Mouse (Mus musculus) left cerebral cortex, adult 18-20 months (tissue): ENCODE measurements around the gene Nthl1. TPM values are rescaled to one million over a fixed set of nuclear protein-coding genes. Genes with fewer than 3 reads are reported as not detected.
"Not testable (repeated sequence)": the region's sequence is repeated elsewhere in the genome, so short reads cannot be mapped to it uniquely, and the experiment has no call there.

Source experiments
- DNase-seq, 2 experiments: peaks; one replicate each; pipeline ENCODE4 v3.0.0; 2021 to 2022; ENCODE audit warnings: low spot score in 2 of 2, mixed read lengths in 1 of 2
- total RNA-seq, 2 experiments: library from RNA; stranded (reverse); gene quantifications; 2 replicates each; pipeline ENCODE4 v1.2.3; 2021

Nthl1 gene
- total RNA-seq, 2 experiments from 2014 or later: 4.1 to 7.4 TPM

DNA sequence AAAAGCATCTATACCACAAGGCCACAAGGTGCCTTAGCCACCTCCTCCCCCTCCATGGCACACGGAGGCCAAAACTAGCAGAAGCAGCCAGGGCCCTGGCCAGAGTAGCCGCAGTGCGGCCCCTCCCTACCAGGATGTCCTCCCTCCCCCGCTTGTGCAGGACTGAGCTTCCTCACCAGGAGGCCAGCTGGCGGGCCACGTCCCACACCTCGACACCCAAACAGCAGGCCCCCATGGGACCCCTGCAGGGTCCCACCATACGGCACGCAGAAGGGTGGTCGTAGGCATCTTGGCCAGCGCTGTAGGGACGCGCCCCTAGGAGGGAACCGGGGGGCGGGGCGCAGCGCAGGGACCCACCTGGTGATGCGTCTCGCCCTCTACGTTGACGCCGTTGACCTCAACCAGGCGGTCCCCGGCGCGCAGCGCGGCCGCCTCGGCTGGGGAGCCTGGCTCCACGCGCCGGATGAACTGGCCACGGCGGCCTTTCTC is 17.1 kb downstream of the Nthl1 start:
- no peak for DNase-seq

DNA sequence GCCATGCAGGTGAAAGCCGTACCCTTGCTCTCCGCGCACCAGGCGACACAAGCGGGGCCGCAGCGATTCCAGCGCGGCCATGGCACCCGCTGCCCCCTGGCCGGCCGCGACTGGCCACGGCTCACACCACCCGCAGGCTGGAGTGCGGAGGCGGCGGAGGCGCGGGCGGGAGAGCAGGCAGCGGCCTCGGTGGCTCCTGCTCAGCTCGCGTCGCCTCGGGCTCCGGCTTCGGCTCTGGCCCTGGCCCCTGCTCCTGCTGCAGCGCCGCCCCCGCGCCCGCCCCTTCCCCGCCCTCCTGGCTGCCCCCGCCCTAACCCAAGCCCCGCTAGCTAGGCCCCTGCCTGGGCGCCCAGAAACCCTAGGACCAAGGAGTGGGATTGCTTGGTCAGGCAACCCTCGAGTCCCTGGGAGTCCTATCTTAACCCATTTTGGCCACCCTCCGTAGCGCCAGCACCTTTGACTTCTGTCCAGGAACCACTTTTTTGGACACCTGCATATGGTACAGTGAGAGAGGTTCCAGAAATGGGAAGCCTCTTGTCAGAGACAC is 17.7 kb downstream of the Nthl1 start, which contains the start of gene Slc9a3r2:
Slc9a3r2 (minus strand) TSS at position 258 of the 547 bp plus-strand sequence.
- DNase-seq: peak; percentile 36 to 55

DNA sequence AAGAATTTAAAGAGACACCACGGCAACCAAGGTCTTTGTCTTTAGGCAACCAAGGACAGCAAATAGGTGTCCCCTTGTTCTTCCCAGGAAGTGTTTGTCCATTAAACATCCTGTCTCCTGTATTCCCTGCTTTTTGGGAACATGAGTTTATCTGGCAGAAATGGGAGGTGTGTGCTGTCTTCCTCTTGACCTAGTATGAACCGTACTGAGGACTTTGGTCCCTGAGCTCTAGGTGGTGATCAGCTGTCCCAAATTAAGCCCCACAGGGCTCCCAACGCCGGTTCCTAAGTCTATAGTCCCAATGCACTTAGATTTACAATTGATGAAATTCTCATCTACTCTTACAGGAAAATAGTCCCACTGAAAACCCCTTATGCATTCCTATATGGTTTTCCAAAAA is 18.3 kb downstream of the Nthl1 start:
- no peak for DNase-seq

DNA sequence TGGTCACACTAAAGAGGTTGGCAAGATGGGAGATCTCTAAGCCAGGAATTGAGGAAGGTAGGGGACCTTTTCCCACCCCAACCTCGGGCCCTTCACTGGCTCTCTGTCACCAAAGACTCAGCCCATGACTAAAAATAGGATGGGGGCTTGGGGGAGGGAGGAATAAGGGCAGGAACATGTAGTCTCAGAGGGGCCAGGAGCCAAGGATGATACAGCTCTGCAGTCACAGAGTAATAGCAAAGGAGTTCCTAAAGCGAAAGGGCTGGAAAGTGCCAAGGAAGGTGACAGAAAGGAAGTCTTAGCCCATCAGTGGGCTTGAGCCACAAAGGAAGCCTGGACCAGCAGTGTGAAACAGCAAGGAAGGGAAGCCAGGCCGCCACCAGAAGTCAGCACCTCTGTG is 19.4 kb downstream of the Nthl1 start:
- no peak for DNase-seq

DNA sequence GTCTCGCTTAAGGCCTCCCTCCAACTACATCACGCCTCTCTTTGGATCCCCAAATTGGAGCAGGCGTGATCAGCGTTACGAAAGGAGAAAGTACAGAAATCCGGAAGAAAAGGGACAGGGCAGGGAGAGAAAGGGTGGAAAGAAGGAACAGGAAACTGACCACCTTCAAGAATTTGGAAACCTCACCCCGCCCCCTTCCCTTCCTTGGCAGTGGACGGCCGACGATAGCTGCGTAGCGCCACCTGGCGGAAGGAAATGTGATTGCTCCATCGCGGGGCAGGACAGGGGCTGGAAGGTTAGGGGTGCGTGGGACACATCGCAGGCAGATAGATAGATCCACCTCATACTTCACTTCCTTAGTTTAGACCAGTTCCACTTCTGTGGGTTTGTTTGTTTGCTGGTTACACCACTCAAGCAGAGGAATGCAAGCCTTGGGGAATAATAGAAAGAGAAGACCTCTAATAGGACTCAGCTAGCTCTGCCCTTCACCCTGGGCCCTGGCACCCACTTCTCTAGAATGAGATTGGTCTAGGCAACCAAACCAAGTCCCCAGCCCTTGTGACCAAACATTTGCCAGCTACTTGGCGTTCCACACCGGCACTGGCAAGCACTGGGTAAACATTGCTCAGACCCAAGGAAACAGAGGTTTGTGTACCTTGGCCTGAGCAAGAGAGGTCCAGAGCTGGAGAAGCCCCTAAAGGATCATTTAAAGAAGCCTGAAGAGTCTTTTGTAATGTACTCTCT is 21.7 kb downstream of the Nthl1 start:
- peak; percentile 66 to 67 for DNase-seq

DNA sequence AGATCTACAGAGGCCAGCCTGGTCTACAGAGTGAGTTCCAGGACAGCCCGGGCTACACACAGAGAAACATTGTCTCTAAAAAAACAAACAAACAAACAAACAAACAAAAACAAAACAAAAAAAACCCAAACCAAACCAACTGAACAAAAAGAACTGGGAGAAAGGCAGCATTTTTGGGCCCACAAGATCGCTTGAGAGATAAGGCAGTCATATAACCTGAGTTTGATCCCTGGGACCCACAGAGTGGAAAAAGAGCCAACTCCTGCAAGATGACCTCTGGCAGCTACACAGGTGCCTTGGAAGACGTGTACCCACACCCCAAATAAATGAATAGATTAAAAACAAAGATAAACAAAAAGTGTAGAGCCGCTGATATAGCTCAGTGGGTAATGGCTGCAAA is 22.5 kb downstream of the Nthl1 start:
- DNase-seq: no peak

DNA sequence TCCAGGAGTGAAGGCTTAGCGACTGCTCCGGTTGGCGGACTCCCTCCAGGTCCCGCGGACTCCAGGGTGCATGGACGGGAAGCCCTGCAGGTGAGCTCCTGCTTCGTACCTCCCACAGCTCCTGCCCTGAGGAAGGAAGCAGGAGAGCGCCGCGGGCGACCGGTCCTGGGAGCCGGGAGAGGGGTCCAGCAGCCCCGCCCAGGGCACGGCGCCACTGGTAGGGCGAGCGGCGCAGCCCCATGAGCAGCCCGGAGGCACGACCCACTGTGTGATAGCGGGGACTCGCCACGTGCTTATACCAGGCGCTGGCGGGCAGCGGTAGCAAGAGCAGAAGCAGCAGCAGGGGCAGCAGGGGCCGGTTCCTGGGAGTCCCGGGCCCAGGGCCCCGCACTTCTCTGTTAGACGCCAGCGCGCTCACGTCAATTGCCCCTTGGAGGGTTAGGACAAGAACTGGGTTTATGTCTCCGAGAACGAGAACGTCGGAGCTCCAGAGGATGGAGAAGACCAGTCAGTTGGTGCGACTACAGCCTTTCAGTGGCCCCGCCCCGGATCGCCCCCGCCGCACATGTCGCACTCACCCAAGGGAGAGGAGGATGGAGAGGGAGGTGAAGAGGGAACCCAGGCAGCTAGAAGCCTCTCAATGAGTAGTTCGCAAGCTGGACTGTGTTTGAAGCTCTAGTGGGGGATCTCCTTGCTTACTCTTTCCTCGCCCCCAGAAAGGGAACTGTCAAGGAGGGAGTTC is 25.7 kb downstream of the Nthl1 start, which contains the start of gene Npw:
Npw (minus strand) TSS at position 441 of the 742 bp plus-strand sequence.
- no peak for DNase-seq

DNA sequence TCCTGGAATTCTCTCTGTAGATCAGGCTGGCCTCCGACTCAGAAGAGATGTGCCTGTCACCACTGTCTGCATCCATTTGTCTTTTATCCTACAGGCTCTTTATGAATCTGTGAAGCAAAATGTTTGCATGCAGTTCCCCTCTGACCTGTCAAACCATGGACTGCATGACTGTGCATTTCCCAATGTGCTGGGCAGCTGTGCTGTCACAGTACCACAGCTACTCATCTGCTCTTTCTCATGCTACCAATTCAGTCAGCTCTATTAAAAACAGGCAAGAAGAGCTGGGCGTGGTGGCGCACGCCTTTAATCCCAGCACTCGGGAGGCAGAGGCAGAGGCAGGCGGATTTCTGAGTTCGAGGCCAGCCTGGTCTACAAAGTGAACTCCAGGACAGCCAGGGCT is 34.5 kb downstream of the Nthl1 start:
- DNase-seq: not testable (repeated sequence)

DNA sequence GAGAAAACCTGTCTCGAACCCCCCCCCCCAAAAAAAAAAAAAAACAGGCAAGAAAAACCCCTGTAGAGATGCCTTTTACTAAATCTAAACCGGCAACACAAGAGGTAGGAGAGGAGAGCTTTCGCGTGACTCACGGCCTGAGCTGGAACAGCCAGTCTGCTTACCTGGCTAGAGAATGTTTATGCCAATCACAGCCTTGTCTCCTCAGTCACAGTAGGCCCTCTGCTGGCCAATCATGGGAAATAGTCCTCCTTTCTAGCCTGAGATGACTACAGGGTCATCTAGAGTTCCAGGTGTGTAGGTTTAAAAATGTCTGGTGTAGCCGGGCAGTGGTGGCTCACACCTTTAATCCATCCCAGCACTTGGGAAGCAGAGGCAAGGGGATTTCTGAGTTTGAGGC is 34.9 kb downstream of the Nthl1 start:
- peak; percentile 41 to 57 for DNase-seq

DNA sequence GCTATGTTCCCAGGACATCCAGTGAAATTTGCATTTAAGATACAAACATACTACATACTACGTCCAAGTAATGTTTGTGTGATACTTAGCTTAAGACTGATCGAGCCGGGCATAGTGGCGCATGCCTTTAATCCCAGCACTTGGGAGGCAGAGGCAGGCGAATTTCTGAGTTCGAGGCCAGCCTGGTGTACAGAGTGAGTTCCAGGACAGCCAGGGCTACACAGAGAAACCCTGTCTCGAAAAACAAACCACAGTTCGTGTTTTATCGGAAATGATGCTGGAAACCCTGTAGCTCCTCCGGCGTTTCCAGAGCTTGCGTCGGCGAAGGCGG is 36.7 kb downstream of the Nthl1 start:
- DNase-seq: not testable (repeated sequence)

DNA sequence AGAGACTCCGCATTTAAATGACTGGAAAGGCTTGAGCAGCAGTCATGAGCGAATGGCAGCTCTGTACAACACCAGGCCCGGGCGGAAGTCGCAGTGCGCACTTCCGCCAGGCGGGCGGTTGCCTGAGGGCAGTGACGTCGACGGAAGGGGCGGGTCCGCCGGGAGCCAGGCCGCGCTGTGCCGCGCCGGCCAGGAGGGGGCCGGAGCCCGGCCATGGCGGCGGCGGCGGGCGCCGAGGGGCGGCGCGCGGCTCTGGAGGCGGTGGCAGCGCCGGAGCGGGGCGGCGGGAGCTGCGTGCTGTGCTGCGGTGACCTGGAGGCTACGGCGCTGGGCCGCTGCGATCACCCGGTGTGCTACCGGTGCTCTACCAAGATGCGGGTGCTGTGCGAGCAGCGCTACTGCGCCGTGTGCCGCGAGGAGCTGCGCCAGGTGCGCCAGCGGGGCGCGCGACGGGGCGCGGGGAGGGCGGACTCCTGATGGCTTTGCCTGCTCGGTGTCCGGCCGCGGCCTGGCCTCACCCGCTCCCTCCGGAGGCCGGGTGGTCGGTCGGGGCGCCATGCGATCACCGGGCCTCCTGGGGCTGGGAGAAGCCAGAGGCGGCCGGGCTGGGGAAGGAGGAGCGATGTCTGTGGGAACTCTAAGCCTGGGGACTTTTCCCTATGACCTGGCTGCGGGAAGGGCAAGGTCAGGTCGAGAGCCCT is 37.2 kb downstream of the Nthl1 start, which contains the start of gene Zfp598:
Zfp598 (plus strand) TSS at position 143 of the 701 bp plus-strand sequence.
- peak; percentile 93 to 97 for DNase-seq

DNA sequence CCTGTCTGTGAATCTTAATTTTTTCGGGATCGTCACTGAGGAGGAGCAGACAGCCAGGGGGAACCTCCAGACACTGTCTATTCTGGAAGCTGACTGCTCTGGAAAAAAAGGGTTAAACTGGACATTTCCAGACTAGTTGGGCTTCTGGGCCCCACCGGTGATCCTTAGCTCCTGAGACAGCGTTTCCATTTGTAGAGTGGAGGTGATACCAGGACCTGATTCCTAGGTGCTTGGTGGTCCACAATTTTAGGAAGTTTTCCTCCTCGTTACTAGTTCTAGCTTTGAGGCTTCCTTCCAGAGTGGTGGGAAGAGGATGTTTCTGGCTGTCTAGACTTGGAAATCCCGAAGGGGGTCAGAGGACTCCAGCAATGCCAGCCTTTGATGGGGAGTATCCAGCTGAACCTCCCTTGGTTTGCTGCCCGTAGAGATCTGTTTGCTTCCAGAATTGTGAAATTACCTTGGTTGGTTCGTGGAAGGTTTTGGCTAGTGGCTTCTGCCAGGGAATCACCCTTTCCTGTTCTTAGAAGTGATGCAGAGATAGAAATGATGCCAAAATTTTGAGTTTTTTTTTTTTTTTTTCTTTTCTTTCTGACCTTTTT is 37.9 kb downstream of the Nthl1 start:
- no peak for DNase-seq

DNA sequence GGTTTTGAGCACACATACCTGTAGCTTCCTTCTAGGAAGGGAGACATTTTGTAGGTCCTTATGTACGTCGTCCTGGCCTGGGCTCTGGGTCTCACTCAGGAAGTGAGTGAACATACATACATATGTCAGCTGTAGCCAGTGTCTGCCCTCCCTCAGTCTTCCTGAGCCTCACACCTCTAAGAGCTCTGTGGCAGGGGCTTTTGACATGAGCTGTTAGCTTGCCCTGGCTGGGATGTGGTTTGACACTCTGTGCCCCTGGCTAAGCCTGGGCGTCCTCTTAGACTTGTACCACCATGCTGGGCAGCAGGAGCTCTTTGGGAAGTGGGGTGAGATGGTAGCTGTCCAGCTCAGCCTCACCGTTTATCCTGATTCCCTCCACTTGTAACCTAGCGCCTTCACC is 38.9 kb downstream of the Nthl1 start:
- DNase-seq: no peak

DNA sequence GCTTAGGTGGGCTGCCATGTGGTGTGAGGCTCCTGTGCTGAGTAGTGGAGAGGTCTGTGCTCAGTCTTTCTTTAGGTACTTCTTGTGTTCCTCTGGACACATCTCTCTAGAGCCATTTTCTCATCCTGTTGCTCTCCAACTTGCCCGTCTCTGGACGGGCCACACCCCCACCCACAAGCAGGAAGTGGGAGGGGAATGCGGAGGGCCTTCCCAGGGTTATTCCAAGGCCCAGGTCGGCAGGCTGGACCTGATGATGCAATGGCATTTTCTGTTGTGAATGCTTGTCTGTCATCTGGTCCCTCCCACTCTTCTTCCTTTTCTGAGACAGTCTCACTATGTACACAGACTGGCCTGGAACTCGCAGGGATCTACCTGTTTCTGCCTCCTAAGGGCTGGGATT is 39.7 kb downstream of the Nthl1 start:
- no peak for DNase-seq

DNA sequence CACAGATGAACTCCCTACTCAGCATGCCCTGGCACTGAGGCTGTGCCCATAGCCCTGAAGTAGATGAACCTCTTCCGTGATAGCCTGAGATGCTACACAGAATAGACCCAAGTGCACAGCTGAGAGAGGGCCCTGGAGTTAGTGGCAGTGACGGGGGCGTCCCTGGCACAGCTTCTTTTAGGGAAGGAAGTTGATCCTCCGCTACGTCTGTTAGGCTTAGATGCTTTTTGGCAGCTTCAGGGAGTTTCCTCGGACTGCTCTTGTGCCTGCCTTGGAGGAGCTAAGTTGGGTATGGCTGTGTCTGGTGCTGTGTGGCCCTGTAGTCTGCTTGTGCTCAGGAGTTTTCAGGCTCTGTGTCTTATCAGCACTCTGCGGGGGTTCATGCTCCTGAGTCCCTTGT is 41.8 kb downstream of the Nthl1 start:
- DNase-seq: peak; percentile 58 to 80

DNA sequence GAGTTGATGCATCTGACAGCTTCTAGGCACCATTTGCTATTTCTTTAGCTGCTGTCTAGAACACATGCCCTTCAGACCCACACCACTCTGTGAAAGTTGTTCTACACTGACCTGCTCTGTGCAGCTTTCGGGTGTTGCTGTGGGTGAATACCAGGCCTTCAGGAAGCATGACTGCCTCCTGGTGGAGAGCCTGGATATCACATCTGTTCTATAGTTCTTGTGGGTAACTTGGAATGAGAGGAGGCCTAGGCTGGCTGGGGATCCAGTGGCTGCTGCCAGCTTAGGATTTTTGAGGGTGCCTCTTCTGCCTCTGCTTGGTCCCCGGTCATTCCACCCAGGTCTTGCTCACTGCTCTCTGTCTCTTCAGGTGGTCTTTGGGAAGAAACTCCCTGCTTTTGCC is 43.7 kb downstream of the Nthl1 start:
- peak; percentile 55 to 65 for DNase-seq

DNA sequence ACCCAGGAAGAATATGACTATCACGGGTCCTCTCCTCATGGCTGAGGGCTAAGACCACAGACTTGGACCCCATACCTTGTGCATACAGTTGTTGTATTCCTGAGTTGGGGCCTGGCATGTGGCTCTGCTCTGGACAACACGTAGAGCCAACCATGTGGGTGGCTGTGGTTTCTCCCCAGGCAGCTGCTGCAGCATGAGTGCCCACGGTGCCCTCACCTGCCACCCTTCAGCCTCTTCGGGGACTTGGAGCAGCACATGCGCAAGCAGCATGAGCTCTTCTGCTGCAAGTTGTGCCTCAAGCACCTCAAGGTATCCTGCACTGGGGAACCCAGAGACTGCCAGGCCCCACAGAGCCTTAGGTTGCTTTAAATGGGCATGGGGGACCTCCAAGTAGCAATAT is 44.4 kb downstream of the Nthl1 start:
- DNase-seq: no peak

DNA sequence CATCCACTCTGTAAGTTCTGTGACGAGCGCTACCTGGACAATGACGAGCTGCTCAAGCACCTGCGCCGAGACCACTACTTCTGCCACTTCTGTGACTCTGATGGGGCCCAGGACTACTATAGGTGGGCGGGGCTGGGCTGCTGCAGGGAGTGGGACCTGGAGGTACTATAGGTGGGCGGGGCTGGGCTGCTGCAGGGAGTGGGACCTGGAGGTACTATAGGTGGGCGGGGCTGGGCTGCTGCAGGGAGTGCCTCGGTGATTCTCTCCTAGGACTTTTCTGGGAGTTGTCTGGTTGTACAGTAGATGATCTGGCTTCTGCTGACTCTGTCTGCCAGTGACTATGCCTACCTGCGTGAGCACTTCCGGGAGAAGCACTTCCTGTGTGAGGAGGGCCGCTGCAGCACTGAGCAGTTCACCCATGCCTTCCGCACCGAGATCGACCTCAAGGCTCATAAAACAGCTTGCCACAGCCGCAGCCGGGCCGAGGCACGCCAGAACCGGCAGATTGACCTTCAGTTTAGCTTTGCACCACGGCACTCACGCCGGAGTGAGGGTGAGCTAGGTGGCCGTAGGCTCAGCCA is 45.1 kb downstream of the Nthl1 start:
- no peak for DNase-seq

DNA sequence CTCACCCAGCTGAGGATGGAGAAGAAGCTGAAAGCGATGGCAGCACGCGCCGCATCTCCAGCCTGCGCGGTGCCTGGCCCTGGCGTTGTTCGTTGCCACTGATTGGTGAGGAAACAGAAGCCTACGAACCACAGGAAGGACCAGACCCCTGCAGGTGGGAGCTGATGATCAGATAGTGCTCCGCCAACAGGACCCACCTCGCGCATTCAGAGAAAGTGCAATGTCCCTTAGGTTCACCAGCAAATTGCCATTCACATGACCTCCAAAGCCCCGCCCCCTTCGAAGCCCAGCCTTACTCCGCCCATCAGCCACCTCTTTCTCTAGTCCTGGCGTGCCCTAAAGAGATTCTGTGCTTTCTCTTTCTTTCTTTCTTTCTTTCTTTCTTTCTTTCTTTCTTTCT is 54.0 kb downstream of the Nthl1 start:
- DNase-seq: no peak

DNA sequence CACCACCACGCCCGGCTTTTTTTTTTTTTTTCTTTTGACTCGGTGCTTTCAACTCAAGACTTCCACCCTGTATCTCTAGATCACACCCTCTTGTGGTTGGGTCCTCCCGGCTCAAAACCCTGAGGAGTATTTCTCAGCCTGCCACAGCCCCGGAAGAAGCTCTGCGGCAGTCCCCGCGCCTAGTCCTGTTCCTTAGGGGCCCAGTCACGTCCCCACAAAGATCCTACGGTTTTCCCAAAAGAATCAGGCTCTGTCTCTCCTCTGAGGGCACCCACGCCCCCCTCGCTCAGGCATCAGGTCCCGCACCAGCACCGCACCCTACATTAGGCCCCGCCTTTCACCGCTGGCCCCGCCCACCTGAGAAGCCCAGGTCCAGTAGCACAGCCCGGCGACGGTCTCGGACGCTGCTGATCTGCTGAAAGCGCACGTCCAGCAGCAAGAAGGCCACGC is 54.7 kb downstream of the Nthl1 start:
- DNase-seq: peak in 1 of 2 experiments; percentile 28

DNA sequence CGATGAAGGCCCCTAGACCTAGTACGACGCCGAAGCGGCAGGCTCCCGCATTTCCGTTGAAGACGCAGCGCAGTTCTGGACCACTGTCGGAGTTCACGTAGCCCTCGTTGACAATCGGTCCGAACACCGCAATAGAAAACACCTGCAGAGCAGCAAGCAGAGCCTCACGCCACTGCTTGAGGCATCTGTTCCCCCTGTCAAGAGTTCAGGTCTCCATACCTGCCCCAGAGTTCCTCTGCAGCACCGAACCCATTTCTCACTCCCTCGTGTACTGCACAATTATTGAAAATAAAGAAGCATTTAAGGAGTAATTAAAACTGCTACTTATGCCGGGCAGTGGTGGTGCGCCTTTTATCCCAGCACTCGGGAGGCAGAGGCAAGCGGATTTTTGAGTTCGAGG is 55.1 kb downstream of the Nthl1 start:
- DNase-seq: no peak
